Mouse (Mus musculus) CD8-positive naive resting alpha-beta T cell, adult 57 days (primary cell): ENCODE results near the gene Surf6. TPM values are rescaled to one million over a fixed set of nuclear protein-coding genes. Genes with fewer than 3 reads are reported as not detected.

Source experiments
- total RNA-seq: library from RNA; stranded (reverse); gene quantifications from one replicate; pipeline ENCODE4 v1.2.4, GENCODE M21; 2023

The Surf6 gene
- 56.4 TPM for total RNA-seq

GRCm38 (mm10) chr2:26902467-26903220 lies at the start of gene Surf6:
TSS of gene Surf6 (minus strand) at chr2:26902879.

GRCm38 (mm10) chr2:26933304-26934055 lies 30.8 kb upstream of the Surf6 start, which contains the start of the genes Surf4 and Stkld1:
TSS of gene Surf4 (minus strand) at chr2:26933928.
TSS of gene Stkld1 (plus strand) at chr2:26934047.

GRCm38 (mm10) chr2:26915927-26916728 lies 13.4 kb upstream of the Surf6 start, which contains the start of the genes Surf2 and Surf1:
TSS of gene Surf2 (plus strand) at chr2:26916367.
TSS of gene Surf1 (minus strand) at chr2:26916530.

GRCm38 (mm10) chr2:26910124-26910993 lies 7.7 kb upstream of the Surf6 start, which contains the start of the genes Med22 and Rpl7a:
TSS of gene Med22 (minus strand) at chr2:26910677.
TSS of gene Rpl7a (plus strand) at chr2:26910764.

GRCm38 (mm10) chr2:26864879-26865278 lies 37.8 kb downstream of the Surf6 start, which contains the start of gene Abo:
TSS of gene Abo (minus strand) at chr2:26864979.

Other genes starting within 250 kb of the Surf6 start
- 38.4 TPM for gene Lcn4, start 231.6 kb downstream of the Surf6 start, total RNA-seq
- not detected for gene Abo, start 37.9 kb downstream of the Surf6 start, total RNA-seq
- 16.5 TPM for gene Med22, start 7.8 kb upstream of the Surf6 start, total RNA-seq
- gene Rpl7a, start 7.9 kb upstream of the Surf6 start, total RNA-seq: 977 TPM
- 55.3 TPM for gene Surf2, start 13.5 kb upstream of the Surf6 start, total RNA-seq
- gene Surf1, start 13.7 kb upstream of the Surf6 start, total RNA-seq: 52.4 TPM
- gene Surf4, start 31.0 kb upstream of the Surf6 start, total RNA-seq: 67.4 TPM
- gene Stkld1, start 31.2 kb upstream of the Surf6 start, total RNA-seq: not detected
- 57.3 TPM for gene Rexo4, start 61.5 kb upstream of the Surf6 start, total RNA-seq
- not detected for gene Adamts13, start 70.5 kb upstream of the Surf6 start, total RNA-seq
- gene Cacfd1, start 107.0 kb upstream of the Surf6 start, total RNA-seq: 27.3 TPM
- gene Slc2a6, start 125.1 kb upstream of the Surf6 start, total RNA-seq: 2.4 TPM
- not detected for gene Mymk, start 169.3 kb upstream of the Surf6 start, total RNA-seq
- gene Adamtsl2, start 176.5 kb upstream of the Surf6 start, total RNA-seq: 0.58 TPM
- not detected for gene Fam163b, start 239.6 kb upstream of the Surf6 start, total RNA-seq